Mouse (Mus musculus): ENCODE data around the gene Sirt3.
"Not testable (repeated sequence)": the region's sequence is repeated elsewhere in the genome, so short reads cannot be mapped to it uniquely, and the experiment has no call there.

Sirt3 gene

DNA sequence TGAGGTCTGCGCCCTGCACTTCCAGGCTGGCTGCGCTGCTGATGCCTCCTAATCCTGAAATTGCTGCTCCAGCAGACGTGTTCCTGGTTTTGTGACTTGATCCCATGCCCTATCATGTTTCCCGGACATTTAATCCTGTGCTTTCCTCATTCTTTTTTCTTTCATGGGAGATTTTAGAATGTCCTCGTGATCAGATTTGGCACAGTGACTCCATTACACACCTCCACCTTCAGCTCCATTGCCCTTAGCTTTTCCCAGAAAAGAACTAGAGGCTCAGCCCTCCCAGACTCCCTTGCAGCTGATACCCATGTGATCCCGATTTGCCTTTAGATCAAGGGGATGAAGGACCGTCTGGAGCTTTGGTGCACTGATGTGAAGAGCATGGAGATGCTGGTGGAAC lies 15.8 kb upstream of the Sirt3 start:
- no peak for DNase-seq (ENCODE audit: low spot score in 2 of 2)

- no peak for DNase-seq (ENCODE audit: low spot score in 2 of 2)
Observed at GRCm38 (mm10) chr7:140894611-140895010, 12.5 kb upstream of the Sirt3 start.

DNA sequence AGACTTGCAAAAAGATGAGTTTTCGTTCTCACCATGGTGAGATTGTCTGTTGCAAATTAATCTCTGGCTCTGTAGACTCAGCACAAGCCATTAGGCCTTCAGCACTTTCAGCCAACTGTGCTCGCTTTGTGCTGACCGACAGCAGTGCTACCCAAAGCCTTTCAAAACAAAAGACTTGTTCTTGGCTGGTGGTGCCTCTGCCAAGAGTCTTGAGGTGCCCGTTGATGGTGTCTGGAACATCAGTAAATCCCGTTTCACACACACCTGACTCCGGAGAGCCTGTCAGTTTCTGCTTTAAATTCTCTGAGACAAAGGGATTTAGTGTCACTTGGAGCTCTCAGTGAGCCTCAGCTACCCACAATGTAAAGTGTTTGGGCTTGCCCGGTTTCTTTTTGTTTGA lies 11.9 kb upstream of the Sirt3 start:
- DNase-seq (ENCODE audit: low spot score in 2 of 2) = no peak

GRCm38 (mm10) chr7:140890636-140891035 lies 8.5 kb upstream of the Sirt3 start:
- DNase-seq (ENCODE audit: low spot score in 2 of 2) = not testable (repeated sequence)

DNA sequence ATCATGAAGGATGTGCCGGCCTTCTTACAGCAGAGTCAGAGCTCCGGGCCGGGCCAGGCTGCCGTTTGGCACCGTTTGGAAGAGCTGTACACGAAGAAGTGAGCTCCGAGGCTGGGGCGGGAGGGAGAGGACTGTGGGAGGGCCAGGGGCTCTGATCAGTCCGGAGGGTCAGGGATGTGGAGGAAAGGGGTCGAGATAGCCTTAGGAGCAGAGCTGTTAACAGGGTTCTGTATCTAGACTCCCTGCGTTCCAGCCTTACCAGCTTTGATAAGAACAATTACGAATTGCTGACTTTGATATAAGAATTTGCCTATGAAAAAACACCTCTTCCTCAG lies 327 bp upstream of the Sirt3 start:
- DNase-seq (ENCODE audit: low spot score in 2 of 2) = no peak

- DNase-seq (ENCODE audit: low spot score in 2 of 2) = no peak
Observed at GRCm38 (mm10) chr7:140880865-140881515, 1.1 kb downstream of the Sirt3 start.

- DNase-seq (ENCODE audit: low spot score in 2 of 2) = no peak
Observed at GRCm38 (mm10) chr7:140880419-140880818, 1.7 kb downstream of the Sirt3 start.

DNA sequence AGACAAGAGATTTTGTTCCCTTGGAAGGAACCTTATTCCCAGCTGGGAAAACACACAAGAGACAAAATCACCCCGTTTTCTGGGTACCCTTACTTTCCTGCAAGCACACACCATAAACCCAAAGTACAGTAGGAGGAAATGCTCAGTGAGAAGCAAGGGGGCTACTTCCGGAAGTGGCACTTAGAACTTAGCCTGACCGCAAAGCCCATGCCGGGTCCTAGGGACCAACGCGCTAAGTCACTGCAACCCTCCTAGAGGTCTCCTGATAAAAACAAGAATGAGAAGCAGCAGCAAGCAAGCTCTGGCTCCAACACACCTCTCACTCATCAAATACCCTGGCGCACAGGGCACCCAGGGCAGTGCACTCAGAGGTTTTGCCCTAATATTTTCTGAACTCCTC lies 2.8 kb downstream of the Sirt3 start:
- no peak for DNase-seq (ENCODE audit: low spot score in 2 of 2)

GRCm38 (mm10) chr7:140877364-140877763 lies 4.7 kb downstream of the Sirt3 start:
- no peak for DNase-seq (ENCODE audit: low spot score in 2 of 2)

DNA sequence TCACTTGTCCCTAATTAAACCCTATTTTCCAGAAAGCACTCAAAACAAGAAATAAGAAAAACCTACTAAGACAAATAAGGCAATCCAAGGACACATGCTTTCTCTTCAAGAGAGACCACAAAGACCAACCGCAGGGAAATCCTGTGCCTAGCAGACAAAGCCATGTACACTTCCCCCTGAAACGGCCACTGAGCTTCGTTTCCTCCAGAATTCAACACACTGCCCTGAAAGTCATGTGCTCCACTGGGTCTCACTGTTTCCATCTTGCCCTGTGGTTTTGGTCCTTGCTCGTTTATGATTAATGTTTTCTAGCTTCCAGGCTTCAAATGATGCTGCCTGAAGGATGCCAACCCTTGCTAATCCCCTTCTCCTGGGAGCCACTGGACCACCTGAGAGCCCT lies 7.9 kb downstream of the Sirt3 start:
- DNase-seq (ENCODE audit: low spot score in 2 of 2) = no peak

DNA sequence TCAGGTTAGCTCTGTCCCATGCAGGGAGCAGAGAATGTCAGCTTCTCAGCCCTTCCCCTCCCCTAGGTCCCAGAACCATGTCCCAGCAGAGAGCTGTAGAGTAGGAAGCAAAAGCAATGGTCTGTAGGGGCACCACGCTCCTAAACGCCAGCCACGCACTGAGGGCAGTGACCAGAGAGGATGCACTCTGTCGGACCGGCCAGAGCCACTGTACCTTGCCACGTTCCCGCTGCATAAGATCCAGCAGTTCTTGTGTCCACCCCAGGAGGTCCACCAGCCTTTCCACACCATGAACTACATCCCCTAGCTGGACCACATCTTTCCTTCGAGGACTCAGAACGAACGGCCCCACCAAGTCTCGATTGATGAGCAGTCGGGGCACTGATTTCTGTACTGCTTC lies 17.3 kb downstream of the Sirt3 start:
- DNase-seq (ENCODE audit: low spot score in 2 of 2) = no peak

DNA sequence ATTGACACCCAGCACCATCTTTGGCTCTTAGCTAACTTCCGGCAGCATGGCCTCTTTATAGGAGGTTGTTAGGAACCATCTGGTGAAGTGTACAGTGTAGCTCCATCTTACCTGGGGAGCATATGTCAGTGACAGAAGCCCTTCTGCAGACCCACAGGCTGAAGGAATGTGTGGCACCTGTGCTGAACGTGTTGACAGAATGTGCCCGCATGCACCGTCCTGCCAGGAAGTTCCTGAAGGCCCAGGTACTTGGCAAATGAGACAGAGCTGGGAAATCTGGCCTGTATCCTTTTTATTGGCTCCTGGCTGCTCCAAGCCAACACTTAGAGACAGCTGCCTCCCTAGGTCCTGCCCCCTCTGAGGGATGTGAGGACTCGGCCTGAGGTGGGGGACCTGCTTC lies 21.4 kb downstream of the Sirt3 start:
- no peak for DNase-seq (ENCODE audit: low spot score in 2 of 2)

DNA sequence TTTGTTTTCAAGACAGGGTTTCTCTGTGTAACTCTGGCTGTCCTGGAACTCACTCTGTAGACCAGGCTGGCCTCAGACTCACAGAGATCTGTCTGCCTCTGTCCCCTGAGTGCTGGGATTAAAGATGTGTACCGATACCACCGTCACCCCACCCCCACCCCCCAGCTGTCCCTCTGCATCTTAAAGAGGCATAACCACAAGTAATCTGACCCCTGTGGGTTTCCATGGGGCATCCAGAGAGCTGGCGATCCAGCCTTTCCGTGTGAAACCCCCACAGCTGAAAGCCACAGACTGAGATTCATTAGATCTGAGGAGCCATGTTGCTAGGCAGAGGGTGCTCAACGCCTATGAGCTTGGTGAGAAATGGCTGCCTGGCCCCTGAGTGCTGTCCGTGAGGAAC lies 22.1 kb downstream of the Sirt3 start:
- no peak for DNase-seq (ENCODE audit: low spot score in 2 of 2)

GRCm38 (mm10) chr7:140858746-140859145 lies 23.4 kb downstream of the Sirt3 start:
- no peak for DNase-seq (ENCODE audit: low spot score in 2 of 2)

DNA sequence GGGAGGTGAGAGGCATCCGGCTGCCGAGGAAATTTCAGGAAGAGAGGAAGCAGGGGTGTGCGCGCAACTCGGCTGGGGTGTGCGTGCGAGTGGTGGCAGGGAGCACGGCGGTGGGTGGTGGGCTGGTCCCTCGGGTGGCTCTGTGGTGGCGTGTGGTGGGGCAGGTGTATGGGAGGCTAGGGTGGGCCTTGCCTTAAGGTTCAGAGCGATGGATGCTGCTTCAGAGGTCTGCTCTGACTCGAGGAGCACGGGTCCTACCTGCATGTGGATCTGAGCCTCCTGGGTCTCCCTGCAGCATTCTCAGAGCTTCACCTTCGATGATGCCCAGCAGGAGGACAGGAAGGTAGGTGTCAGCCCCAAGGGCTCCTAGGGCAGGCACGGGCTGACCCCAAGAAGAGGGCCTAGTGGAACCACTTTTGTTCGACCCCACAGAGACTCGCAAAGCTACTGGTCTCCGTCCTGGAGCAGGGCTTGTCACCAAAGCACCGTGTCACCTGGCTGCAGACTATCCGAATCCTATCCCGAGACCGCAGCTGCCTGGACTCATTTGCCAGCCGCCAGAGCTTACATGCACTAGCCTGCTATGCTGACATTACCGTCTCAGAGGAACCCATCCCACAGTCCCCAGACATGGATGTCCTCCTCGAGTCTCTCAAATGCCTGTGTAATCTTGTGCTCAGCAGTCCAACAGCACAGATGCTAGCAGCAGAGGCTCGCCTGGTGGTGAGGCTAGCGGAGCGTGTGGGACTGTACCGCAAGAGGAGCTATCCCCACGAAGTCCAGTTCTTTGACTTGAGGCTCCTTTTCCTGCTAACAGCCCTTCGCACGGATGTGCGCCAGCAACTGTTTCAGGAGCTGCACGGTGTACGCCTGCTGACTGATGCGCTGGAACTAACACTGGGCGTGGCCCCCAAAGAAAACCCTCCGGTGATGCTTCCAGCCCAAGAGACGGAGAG lies 24.3 kb downstream of the Sirt3 start, which contains the start of gene Bet1l:
Bet1l (minus strand) TSS at position 28 of the 956 bp plus-strand sequence.
- DNase-seq (ENCODE audit: low spot score in 2 of 2) = no peak

DNA sequence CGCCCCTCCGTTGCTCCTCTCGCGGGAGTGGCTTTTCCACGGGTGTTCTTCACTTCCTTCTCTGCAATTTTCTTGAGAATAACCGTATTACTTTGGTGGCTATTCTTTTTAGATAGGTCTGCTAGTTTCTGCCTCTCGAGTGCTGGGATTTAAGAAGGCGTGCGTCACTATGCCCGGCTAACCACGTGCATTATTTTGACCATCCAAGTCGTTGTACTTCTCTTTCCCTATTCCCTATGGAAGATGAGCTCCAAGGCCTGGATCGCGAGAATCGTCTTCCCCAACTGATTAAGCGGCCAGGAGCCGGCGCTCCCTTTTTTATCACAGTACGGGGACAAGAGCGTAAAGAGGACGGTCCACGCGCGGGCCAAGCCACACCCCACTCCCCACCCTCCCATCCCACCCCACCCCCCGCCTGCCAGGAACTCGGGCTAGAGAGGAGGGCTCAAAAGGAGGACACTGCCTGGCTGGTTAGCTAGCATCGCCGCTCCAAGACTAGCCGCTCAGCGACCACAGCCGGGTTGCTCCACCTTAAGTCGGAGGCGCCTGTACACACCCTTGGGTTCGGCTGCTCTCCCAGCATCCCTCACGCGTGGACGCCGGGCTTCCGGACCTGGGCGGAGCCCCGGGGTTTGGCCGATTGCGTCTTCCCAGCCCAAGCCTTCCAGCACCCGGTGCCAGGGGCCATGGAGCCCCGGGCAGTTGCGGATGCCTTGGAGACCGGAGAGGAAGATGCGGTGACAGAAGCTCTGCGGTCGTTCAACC lies 25.1 kb downstream of the Sirt3 start, which contains the start of gene Ric8a:
Ric8a (plus strand) TSS at position 173 of the 765 bp plus-strand sequence.
- DNase-seq (ENCODE audit: low spot score in 2 of 2) = peak; percentile 78 to 82

- DNase-seq (ENCODE audit: low spot score in 2 of 2) = peak; percentile 73 to 78
Observed at GRCm38 (mm10) chr7:140855860-140856784, 26.0 kb downstream of the Sirt3 start, which contains the start of gene Gm45785. TSS of gene Gm45785 (minus strand) at chr7:140856331.

GRCm38 (mm10) chr7:140855181-140855580 lies 26.9 kb downstream of the Sirt3 start:
- no peak for DNase-seq (ENCODE audit: low spot score in 2 of 2)

DNA sequence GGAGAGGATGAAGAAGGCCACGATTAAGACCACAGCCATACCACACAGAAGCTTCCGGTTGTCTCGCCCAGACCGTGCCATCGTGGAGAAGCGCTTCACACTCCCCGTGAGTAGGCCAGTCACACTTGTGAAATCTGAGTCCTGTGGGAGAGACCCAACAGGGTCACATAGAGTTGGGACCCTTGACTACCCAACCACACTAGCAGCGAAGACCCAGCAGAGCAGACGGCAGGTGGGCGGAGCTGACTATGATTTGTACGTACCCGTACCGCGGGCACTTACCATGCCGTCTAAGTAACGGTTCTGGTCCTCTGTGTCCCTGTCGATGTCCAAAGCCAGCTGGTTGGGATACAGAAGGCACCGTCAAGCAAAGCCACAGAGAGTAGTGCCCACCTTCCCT lies 27.6 kb downstream of the Sirt3 start:
- DNase-seq (ENCODE audit: low spot score in 2 of 2) = no peak

GRCm38 (mm10) chr7:140853386-140853785 lies 28.7 kb downstream of the Sirt3 start:
- DNase-seq (ENCODE audit: low spot score in 2 of 2) = no peak

- DNase-seq (ENCODE audit: low spot score in 2 of 2) = no peak
Observed at GRCm38 (mm10) chr7:140851916-140852315, 30.2 kb downstream of the Sirt3 start.
